Mouse (Mus musculus) megakaryocyte, embryonic 14.5 days (primary cell): ENCODE results near the gene Plekhb2.

ENCODE experiments used
- FLI1 ChIP-seq: IDR thresholded peaks from 2 replicates; pipeline ENCODE4 v1.6.1; 2012; ENCODE audit warnings: low read length, inconsistent platforms, mixed read lengths
- GATA1 ChIP-seq: IDR thresholded peaks from 3 replicates; pipeline ENCODE4 v1.6.1; 2012; ENCODE audit warnings: mixed read lengths, low read length, inconsistent platforms, borderline replicate concordance

- TF ChIP-seq FLI1 (no peak), GATA1 (no peak)
Observed at GRCm38 (mm10) chr1:34834904-34835303, 14.9 kb upstream of the Plekhb2 start.
